Mouse (Mus musculus): ENCODE measurements around the gene Aldh16a1. TPM values are rescaled to one million over a fixed set of nuclear protein-coding genes. Genes with fewer than 3 reads are reported as not detected.

Aldh16a1 gene
- polyA plus RNA-seq, 1 experiment from 2014 or later = 63.7 TPM

DNA sequence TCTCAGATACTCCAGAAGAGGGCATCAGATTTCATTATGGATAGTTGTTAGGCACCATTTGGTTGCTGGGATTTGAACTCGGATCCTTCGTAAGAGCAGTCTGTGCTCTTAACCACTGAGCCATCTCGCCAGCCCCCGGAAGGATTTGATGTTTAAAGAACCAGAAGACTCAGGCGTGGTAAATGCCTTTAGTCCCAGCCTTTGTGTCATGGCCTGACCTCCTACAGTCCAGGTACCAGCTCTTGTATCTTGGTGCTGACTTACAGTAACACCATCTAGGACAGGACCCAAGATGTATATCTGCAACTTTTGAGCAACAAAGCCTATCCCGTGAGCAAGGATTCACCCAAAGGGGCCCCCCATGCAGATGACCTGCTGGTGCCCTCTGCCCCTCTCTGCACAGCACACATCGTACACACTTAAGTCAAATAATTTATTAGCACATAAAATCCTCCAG is 29.2 kb downstream of the Aldh16a1 start:
- Histone ChIP-seq H3K36me3 (peaks cover 64% of the 10 kb centered on the region), H3K4me1 (peaks cover 62% of the 10 kb centered on the region), H3K9me3 (replicated peaks) (no peaks in the 10 kb centered on the region), H3K4me3 (peak overlapping the region; percentile 84), H3K27ac (peak overlapping the region; percentile 95; the same call in 1 of the 2 replicates), H3K27me3 (ENCODE audit: low read depth, poor library complexity, severe bottlenecking) (no peaks in the 10 kb centered on the region)
- WGBS = 10% methylated on average over 7 of the region's 7 CpGs
- peak; percentile 68 for DNase-seq (ENCODE audit: low spot score)

DNA sequence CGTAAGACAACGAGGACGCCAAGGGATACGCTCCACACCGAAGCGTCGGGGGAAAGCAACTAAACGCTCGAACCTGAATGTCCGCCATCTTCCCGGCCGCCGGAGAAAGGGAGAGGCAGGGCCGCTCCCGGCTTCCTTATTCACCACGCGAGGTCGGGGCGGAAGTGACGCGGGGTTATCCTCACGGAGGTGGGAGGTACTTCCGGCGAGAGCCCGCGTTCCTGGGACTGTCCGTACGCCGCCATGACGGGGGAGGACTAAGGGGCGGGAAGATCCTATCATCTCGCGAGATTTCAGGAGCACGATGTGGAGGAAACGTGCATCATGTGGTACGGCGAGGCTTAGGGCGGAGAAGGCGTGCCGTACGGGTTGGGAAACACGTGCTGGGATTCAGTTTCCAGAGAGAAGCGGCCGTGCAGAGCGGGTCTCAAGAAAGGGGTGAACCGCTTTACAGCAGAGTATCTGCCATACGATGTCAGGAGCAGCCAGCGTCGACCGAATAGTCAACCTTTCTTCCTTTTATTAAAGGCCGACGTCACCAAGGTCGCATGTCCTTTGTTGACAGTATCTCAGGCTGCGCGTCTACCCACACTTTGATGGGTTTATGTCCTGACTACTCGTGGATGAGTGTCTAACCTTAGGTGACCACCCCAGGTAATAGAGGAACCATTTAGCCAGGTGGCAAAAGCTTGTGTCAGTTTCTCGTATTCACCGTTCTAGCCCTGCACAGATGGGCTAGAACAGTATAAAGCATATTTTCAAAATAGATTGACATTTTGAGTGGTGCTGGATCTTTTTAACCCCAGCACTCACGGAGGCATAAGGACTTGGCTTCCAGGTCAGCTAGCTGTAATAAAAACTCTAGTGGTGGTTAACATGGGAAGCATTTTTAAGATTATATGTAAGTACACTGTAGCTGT is 29.9 kb downstream of the Aldh16a1 start, which contains the start of gene Rps11:
Gene Rps11 (minus strand): TSS at position 216 of the 920 bp plus-strand sequence.
- DNase-seq (ENCODE audit: low spot score) = peak; percentile 99
- WGBS = under 1% methylated on average over 59 of the region's 59 CpGs
- H3K27me3 ChIP-seq (ENCODE audit: low read depth, poor library complexity, severe bottlenecking) = no peaks in the 10 kb centered on the region
- peaks cover 71% of the 10 kb centered on the region for H3K36me3 ChIP-seq
- peaks cover 57% of the 10 kb centered on the region for H3K4me1 ChIP-seq
- H3K9me3 ChIP-seq (replicated peaks) = no peaks in the 10 kb centered on the region
- peak within 1 kb of the TSS; percentile 95 for H3K27ac ChIP-seq
- H3K4me3 ChIP-seq = peak within 1 kb of the TSS; percentile 84

GRCm38 (mm10) chr7:45123186-45123570 is 31.2 kb downstream of the Aldh16a1 start:
- 22% methylated on average over 12 of the region's 12 CpGs for WGBS
- Histone ChIP-seq H3K27me3 (ENCODE audit: low read depth, poor library complexity, severe bottlenecking) (no peaks in the 10 kb centered on the region), H3K4me1 (peaks cover 53% of the 10 kb centered on the region), H3K27ac (peak overlapping the region; percentile 95), H3K4me3 (peak overlapping the region; percentile 84), H3K9me3 (replicated peaks) (no peaks in the 10 kb centered on the region), H3K36me3 (peaks cover 84% of the 10 kb centered on the region)
- no peak for DNase-seq (ENCODE audit: low spot score)

DNA sequence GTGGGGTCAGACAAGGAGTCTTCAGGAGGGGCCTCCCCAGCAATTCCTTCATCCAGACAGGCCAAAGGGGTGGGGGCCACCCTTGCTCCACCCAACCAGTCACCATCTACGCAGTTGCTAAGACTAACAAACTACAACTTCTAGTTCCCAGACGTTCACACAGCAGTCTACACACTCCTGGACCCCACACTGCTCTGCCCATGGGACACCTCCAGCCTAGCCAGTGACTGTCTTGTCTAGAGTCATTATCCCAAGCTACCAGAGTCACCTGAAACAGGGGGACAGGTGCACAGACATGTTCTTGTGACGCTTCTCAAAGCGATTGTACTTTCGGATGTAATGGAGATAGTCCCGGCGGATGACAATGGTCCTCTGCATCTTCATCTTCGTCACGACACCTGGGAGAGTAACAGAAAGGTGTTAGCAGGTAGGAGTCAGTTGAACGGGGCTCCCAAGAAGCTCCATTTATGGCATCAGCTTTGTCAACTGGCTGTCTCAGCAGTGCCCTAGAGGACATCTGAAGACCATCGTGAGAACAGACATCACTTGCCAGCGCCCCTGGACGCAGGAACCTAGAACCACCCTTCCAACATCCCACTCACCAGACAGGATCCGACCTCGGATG is 31.7 kb downstream of the Aldh16a1 start:
- 83% methylated on average over 15 of the region's 15 CpGs for WGBS
- H3K36me3 ChIP-seq = peaks cover 85% of the 10 kb centered on the region
- no peaks in the 10 kb centered on the region for H3K9me3 ChIP-seq (replicated peaks)

GRCm38 (mm10) chr7:45121966-45122365 is 32.4 kb downstream of the Aldh16a1 start:
- H3K27me3 ChIP-seq (ENCODE audit: low read depth, poor library complexity, severe bottlenecking) = no peaks in the 10 kb centered on the region
- H3K4me1 ChIP-seq = peaks cover 48% of the 10 kb centered on the region
- H3K36me3 ChIP-seq = peaks cover 81% of the 10 kb centered on the region
- peak overlapping the region; percentile 18 for H3K4me3 ChIP-seq
- no peaks in the 10 kb centered on the region for H3K9me3 ChIP-seq (replicated peaks)
- no peak for DNase-seq (ENCODE audit: low spot score)
- H3K27ac ChIP-seq = no peak overlapping the region

More for the DNA sequence above, 31.7 kb downstream of the Aldh16a1 start:
- Histone ChIP-seq H3K4me1 (peaks cover 53% of the 10 kb centered on the region), H3K27me3 (ENCODE audit: low read depth, poor library complexity, severe bottlenecking) (no peaks in the 10 kb centered on the region), H3K27ac (peak overlapping the region; percentile 95), H3K4me3 (peak overlapping the region; percentile 84)
- DNase-seq (ENCODE audit: low spot score) = no peak

- Histone ChIP-seq H3K4me3 (peak overlapping the region; percentile 18), H3K27me3 (ENCODE audit: low read depth, poor library complexity, severe bottlenecking) (no peaks in the 10 kb centered on the region), H3K27ac (no peak overlapping the region), H3K4me1 (peaks cover 43% of the 10 kb centered on the region), H3K36me3 (peaks cover 75% of the 10 kb centered on the region), H3K9me3 (replicated peaks) (no peaks in the 10 kb centered on the region)
- WGBS = 73% methylated on average over 8 of the region's 8 CpGs
- DNase-seq (ENCODE audit: low spot score) = no peak
Observed at GRCm38 (mm10) chr7:45121404-45121803, 33.0 kb downstream of the Aldh16a1 start.

GRCm38 (mm10) chr7:45119780-45120709 is 34.3 kb downstream of the Aldh16a1 start:
- 83% methylated on average over 5 of the region's 5 CpGs for WGBS
- DNase-seq (ENCODE audit: low spot score) = no peak
- Histone ChIP-seq H3K4me1 (peaks cover 29% of the 10 kb centered on the region), H3K9me3 (replicated peaks) (no peaks in the 10 kb centered on the region), H3K36me3 (peaks cover 62% of the 10 kb centered on the region), H3K27ac (no peak overlapping the region), H3K27me3 (ENCODE audit: low read depth, poor library complexity, severe bottlenecking) (no peaks in the 10 kb centered on the region), H3K4me3 (no peak overlapping the region)

DNA sequence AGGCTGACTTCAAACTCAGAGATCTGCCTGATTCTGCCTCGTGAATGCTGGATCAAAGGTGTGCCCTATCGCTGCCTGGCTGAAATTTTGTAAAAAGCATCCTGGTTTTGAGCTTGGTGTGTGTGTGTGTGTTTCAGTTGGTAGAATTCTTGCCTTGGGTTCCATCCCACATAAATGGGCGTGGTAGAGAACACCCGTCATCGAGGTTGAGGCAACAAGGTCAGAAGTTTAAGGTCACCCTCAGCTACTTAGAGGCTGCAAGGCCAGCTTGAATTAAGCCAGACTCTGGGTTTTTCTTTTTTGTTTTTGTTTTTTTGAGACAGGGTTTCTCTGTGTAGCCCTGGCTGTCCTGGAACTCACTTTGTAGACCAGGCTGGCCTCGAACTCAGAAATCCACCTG is 36.0 kb downstream of the Aldh16a1 start:
- H3K27ac ChIP-seq = no peak overlapping the region
- H3K9me3 ChIP-seq (replicated peaks) = no peaks in the 10 kb centered on the region
- WGBS = 90% methylated on average over 6 of the region's 6 CpGs
- no peaks in the 10 kb centered on the region for H3K27me3 ChIP-seq (ENCODE audit: low read depth, poor library complexity, severe bottlenecking)
- no peak overlapping the region for H3K4me3 ChIP-seq
- no peak for DNase-seq (ENCODE audit: low spot score)
- peaks cover 58% of the 10 kb centered on the region for H3K36me3 ChIP-seq
- H3K4me1 ChIP-seq = peaks cover 27% of the 10 kb centered on the region

GRCm38 (mm10) chr7:45117566-45117965 is 36.8 kb downstream of the Aldh16a1 start:
- Histone ChIP-seq H3K27me3 (ENCODE audit: low read depth, poor library complexity, severe bottlenecking) (no peaks in the 10 kb centered on the region), H3K9me3 (replicated peaks) (no peaks in the 10 kb centered on the region), H3K4me3 (no peak overlapping the region), H3K36me3 (peaks cover 51% of the 10 kb centered on the region), H3K27ac (no peak overlapping the region), H3K4me1 (peaks cover 19% of the 10 kb centered on the region)
- DNase-seq (ENCODE audit: low spot score) = no peak
- 84% methylated on average over 8 of the region's 8 CpGs for WGBS

GRCm38 (mm10) chr7:45113476-45113875 is 40.9 kb downstream of the Aldh16a1 start:
- no peak for DNase-seq (ENCODE audit: low spot score)
- H3K9me3 ChIP-seq (replicated peaks) = no peaks in the 10 kb centered on the region
- no peak overlapping the region for H3K4me3 ChIP-seq
- peaks cover 10% of the 10 kb centered on the region for H3K36me3 ChIP-seq
- H3K4me1 ChIP-seq = peaks cover 4% of the 10 kb centered on the region; the same call in 1 of the 2 replicates
- WGBS = 87% methylated on average over 2 of the region's 2 CpGs
- H3K27ac ChIP-seq = no peak overlapping the region
- no peaks in the 10 kb centered on the region for H3K27me3 ChIP-seq (ENCODE audit: low read depth, poor library complexity, severe bottlenecking)

DNA sequence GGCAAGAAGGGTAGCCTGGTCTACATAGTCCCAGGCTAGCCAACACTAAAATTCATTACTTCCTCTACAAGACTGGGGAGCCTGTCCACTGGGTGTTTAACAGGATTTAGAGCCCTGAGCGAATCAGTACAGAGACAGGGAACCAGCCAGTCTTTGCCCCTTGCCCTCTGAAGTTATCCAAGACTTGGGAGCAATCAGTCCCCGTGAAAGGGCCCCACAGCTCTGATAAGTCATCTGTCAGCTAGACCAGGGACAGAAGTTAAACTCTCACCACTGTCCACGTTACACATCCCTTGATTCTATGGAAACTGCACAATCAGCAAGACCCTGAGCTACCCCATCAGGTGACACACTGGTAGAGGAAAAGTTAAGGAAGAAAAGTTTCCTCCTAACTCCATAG is 41.9 kb downstream of the Aldh16a1 start:
- no peak overlapping the region for H3K4me3 ChIP-seq
- peaks cover 4% of the 10 kb centered on the region; the same call in 1 of the 2 replicates for H3K4me1 ChIP-seq
- no peaks in the 10 kb centered on the region for H3K27me3 ChIP-seq (ENCODE audit: low read depth, poor library complexity, severe bottlenecking)
- H3K9me3 ChIP-seq (replicated peaks) = no peaks in the 10 kb centered on the region
- no peak for DNase-seq (ENCODE audit: low spot score)
- peaks cover under 1% of the 10 kb centered on the region for H3K36me3 ChIP-seq
- WGBS = 59% methylated on average over 3 of the region's 3 CpGs
- H3K27ac ChIP-seq = no peak overlapping the region

DNA sequence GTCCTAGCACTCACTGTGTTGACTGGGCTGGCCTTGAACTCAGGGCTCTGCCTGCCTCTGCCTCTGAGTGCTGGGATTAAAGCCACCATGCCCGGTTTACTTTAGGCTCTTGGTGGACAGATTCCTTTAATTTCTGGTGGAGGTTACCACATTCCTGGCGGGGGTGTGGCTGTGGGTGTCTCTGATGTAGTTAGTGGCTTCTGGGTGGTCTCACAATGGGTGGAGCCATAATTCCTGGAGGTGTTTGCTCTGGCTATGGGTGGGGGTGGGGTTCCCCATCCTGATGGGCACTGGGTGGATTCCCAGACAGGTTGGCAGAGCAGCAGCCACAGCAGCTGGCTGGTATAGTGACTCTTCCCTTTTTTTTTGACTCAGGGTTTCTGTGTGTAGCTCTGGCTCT is 42.4 kb downstream of the Aldh16a1 start:
- H3K27me3 ChIP-seq (ENCODE audit: low read depth, poor library complexity, severe bottlenecking) = no peaks in the 10 kb centered on the region
- no peak overlapping the region for H3K4me3 ChIP-seq
- no peaks in the 10 kb centered on the region for H3K9me3 ChIP-seq (replicated peaks)
- H3K4me1 ChIP-seq = peaks cover 4% of the 10 kb centered on the region; the same call in 1 of the 2 replicates
- H3K36me3 ChIP-seq = no peaks in the 10 kb centered on the region
- H3K27ac ChIP-seq = no peak overlapping the region
- 60% methylated on average over 2 of the region's 2 CpGs for WGBS
- no peak for DNase-seq (ENCODE audit: low spot score)

Data from limb, embryonic 10.5 days (tissue).